Mouse (Mus musculus) hindbrain, embryonic 14.5 days (tissue): Measurements from ENCODE around the gene Pgm2l1. TPM values are rescaled to one million over a fixed set of nuclear protein-coding genes. Genes with fewer than 3 reads are reported as not detected.
A peak's percentile ranks its signal among the peaks of the same experiment; 100 is the strongest.

Experiments used
- ATAC-seq: fragments of 200-750 bp; cut with Nextera tagmentation; 2 replicates; pipeline ENCODE4 v1.8.0; 2017; ENCODE audit warnings: moderate number of reproducible peaks, mild to moderate bottlenecking, moderate TSS enrichment, moderate library complexity; ENCODE audit not compliant: low FRiP score
- DNase-seq: peaks from one replicate; pipeline ENCODE4 v3.0.0-alpha.2; 2015; ENCODE audit warnings: low spot score
- H3K27ac ChIP-seq: fragments of 300-500 bp; sonication (generic); 2 replicates; pipeline ENCODE4 v1.5.1; 2014; ENCODE audit warnings: mild to moderate bottlenecking, moderate library complexity
- H3K27me3 ChIP-seq: fragments of 300-500 bp; sonication (generic); 2 replicates; pipeline ENCODE4 v1.6.1; 2014; ENCODE audit warnings: mild to moderate bottlenecking, low read length, mixed read lengths; ENCODE audit not compliant: control insufficient read depth, insufficient read depth
- H3K36me3 ChIP-seq: fragments of 300-500 bp; sonication (generic); replicated peaks from 2 replicates; pipeline ENCODE4 v1.6.1; 2014; ENCODE audit not compliant: control insufficient read depth, insufficient read depth
- H3K4me1 ChIP-seq: fragments of 300-500 bp; sonication (generic); replicated peaks from 2 replicates; pipeline ENCODE4 v1.6.1; 2014; ENCODE audit warnings: antibody characterized with exemption, low read length, mixed read lengths; ENCODE audit not compliant: control insufficient read depth, insufficient read depth
- H3K4me2 ChIP-seq: fragments of 300-500 bp; sonication (generic); replicated peaks from 2 replicates; pipeline ENCODE4 v1.6.1; 2014; ENCODE audit warnings: mild to moderate bottlenecking, moderate library complexity
- H3K4me3 ChIP-seq: fragments of 300-500 bp; sonication (generic); replicated peaks from 2 replicates; pipeline ENCODE4 v1.5.1; 2014; ENCODE audit warnings: mild to moderate bottlenecking, low read length
- H3K9ac ChIP-seq: fragments of 300-500 bp; sonication (generic); 2 replicates; pipeline ENCODE4 v1.6.1; 2014
- H3K9me3 ChIP-seq: fragments of 300-500 bp; sonication (generic); 2 replicates; pipeline ENCODE4 v1.6.1; 2016; ENCODE audit warnings: low read length; ENCODE audit not compliant: control insufficient read depth
- WGBS: fragments of 180-500 bp; shearing (Covaris S2); extraction: QIAGEN DNeasy Blood & Tissue Kit; methylation state at CpG from one replicate; pipeline ENCODE4 v1.1.7; 2014; 5-methylcytosine and 5-hydroxymethylcytosine counted together
- polyA plus RNA-seq: library from polyadenylated mRNA; unstranded; fragments of >200 nt; fragmentation: Nextera tagmentation; extraction: Ambion mirVana; gene quantifications from 2 replicates; pipeline ENCODE4 v1.2.1, GENCODE M21; 2014

Gene Pgm2l1
- polyA plus RNA-seq, 1 experiment from 2014 or later = 29.1 TPM

- no peaks in the 10 kb centered on the region for H3K9me3 ChIP-seq
- no peak for ATAC-seq
- peaks cover 6% of the 10 kb centered on the region; the same call in 1 of the 2 replicates for H3K27me3 ChIP-seq
- WGBS = 26% methylated on average over 3 of the region's 3 CpGs
- no peak overlapping the region for H3K4me2 ChIP-seq
- no peak overlapping the region for H3K27ac ChIP-seq
- no peak overlapping the region for H3K9ac ChIP-seq
- H3K4me3 ChIP-seq = no peak overlapping the region
- no peaks in the 10 kb centered on the region for H3K36me3 ChIP-seq
- peaks cover 11% of the 10 kb centered on the region; the same call in 1 of the 2 replicates for H3K4me1 ChIP-seq
- no peak for DNase-seq
These were observed 54.4 kb downstream of the Pgm2l1 start for GRCm38 (mm10) chr7:100281596-100281995.

- Histone ChIP-seq H3K4me2 (no peak overlapping the region), H3K9me3 (no peaks in the 10 kb centered on the region), H3K4me1 (peaks cover 11% of the 10 kb centered on the region; the same call in 1 of the 2 replicates), H3K27me3 (peaks cover 6% of the 10 kb centered on the region; the same call in 1 of the 2 replicates), H3K4me3 (no peak overlapping the region), H3K27ac (no peak overlapping the region), H3K36me3 (no peaks in the 10 kb centered on the region), H3K9ac (no peak overlapping the region)
- WGBS = 13% methylated on average over 3 of the region's 3 CpGs
- ATAC-seq (no peak), DNase-seq (no peak)
These were observed 56.1 kb downstream of the Pgm2l1 start for GRCm38 (mm10) chr7:100283298-100283697.

- DNase-seq = peak; percentile 30
- WGBS = under 1% methylated on average over 35 of the region's 53 CpGs
- Histone ChIP-seq H3K27me3 (peaks cover 6% of the 10 kb centered on the region; the same call in 1 of the 2 replicates), H3K27ac (peak within 1 kb of the TSS; percentile 47; the same call in 1 of the 2 replicates), H3K9ac (peak within 1 kb of the TSS; percentile 72), H3K9me3 (no peaks in the 10 kb centered on the region), H3K4me1 (peaks cover 11% of the 10 kb centered on the region; the same call in 1 of the 2 replicates), H3K36me3 (no peaks in the 10 kb centered on the region), H3K4me2 (peak within 1 kb of the TSS; percentile 93), H3K4me3 (peak within 1 kb of the TSS; percentile 51)
- 0 out of 2 replicates have a peak, but pooled peaks have one; percentile 52 for ATAC-seq
These were observed 58.2 kb downstream of the Pgm2l1 start, which contains the start of gene P4ha3 for GRCm38 (mm10) chr7:100285383-100285782. Gene P4ha3 (plus strand): TSS chr7:100285520.

- H3K9ac ChIP-seq = no peak overlapping the region
- 29% methylated on average over 7 of the region's 7 CpGs for WGBS
- H3K27me3 ChIP-seq = peaks cover 6% of the 10 kb centered on the region; the same call in 1 of the 2 replicates
- ATAC-seq (peak; percentile 74; the same call in 1 of the 2 replicates), DNase-seq (peak; percentile 76)
- H3K36me3 ChIP-seq = no peaks in the 10 kb centered on the region
- peak overlapping the region; percentile 78 for H3K27ac ChIP-seq
- H3K4me1 ChIP-seq = peaks cover 11% of the 10 kb centered on the region; the same call in 1 of the 2 replicates
- peak overlapping the region; percentile 18 for H3K4me2 ChIP-seq
- no peaks in the 10 kb centered on the region for H3K9me3 ChIP-seq
- no peak overlapping the region for H3K4me3 ChIP-seq
These were observed 60.8 kb downstream of the Pgm2l1 start for GRCm38 (mm10) chr7:100287748-100288578.

- Histone ChIP-seq H3K9ac (no peak overlapping the region), H3K27ac (peak overlapping the region; percentile 78), H3K4me1 (peaks cover 11% of the 10 kb centered on the region; the same call in 1 of the 2 replicates), H3K36me3 (no peaks in the 10 kb centered on the region), H3K4me2 (peak overlapping the region; percentile 18), H3K9me3 (no peaks in the 10 kb centered on the region), H3K27me3 (peaks cover 6% of the 10 kb centered on the region; the same call in 1 of the 2 replicates), H3K4me3 (no peak overlapping the region)
- ATAC-seq = peak; percentile 25; the same call in 1 of the 2 replicates
- 45% methylated on average over 11 of the region's 11 CpGs for WGBS
- no peak for DNase-seq
These were observed 61.4 kb downstream of the Pgm2l1 start for GRCm38 (mm10) chr7:100288622-100289021.

GRCm38 (mm10) chr7:100293546-100293945 is 66.4 kb downstream of the Pgm2l1 start:
- 87% methylated on average over 8 of the region's 8 CpGs for WGBS
- Histone ChIP-seq H3K4me1 (no peaks in the 10 kb centered on the region), H3K36me3 (no peaks in the 10 kb centered on the region), H3K27me3 (no peaks in the 10 kb centered on the region), H3K27ac (no peak overlapping the region), H3K4me2 (no peak overlapping the region), H3K4me3 (no peak overlapping the region), H3K9ac (no peak overlapping the region), H3K9me3 (no peaks in the 10 kb centered on the region)
- ATAC-seq (no peak), DNase-seq (no peak)

GRCm38 (mm10) chr7:100295745-100296144 is 68.6 kb downstream of the Pgm2l1 start:
- ATAC-seq (no peak; the same call in 1 of the 2 replicates), DNase-seq (no peak)
- Histone ChIP-seq H3K9me3 (no peaks in the 10 kb centered on the region), H3K4me3 (no peak overlapping the region), H3K36me3 (no peaks in the 10 kb centered on the region), H3K27me3 (no peaks in the 10 kb centered on the region), H3K4me1 (no peaks in the 10 kb centered on the region; the same call in 1 of the 2 replicates), H3K9ac (no peak overlapping the region), H3K4me2 (no peak overlapping the region), H3K27ac (no peak overlapping the region)
- WGBS = 87% methylated on average over 2 of the region's 2 CpGs

- 78% methylated on average over 6 of the region's 6 CpGs for WGBS
These were observed 69.5 kb downstream of the Pgm2l1 start for GRCm38 (mm10) chr7:100296699-100297098.

GRCm38 (mm10) chr7:100298861-100299510 is 71.8 kb downstream of the Pgm2l1 start:
- Histone ChIP-seq H3K9me3 (no peaks in the 10 kb centered on the region), H3K4me2 (no peak overlapping the region), H3K36me3 (no peaks in the 10 kb centered on the region), H3K4me1 (no peaks in the 10 kb centered on the region; the same call in 1 of the 2 replicates), H3K27me3 (no peaks in the 10 kb centered on the region), H3K9ac (no peak overlapping the region), H3K27ac (no peak overlapping the region), H3K4me3 (no peak overlapping the region)
- WGBS = 74% methylated on average over 14 of the region's 14 CpGs
- ATAC-seq = no peak
- DNase-seq = no peak

More at GRCm38 (mm10) chr7:100296699-100297098, 69.5 kb downstream of the Pgm2l1 start:
- H3K9ac ChIP-seq = no peak overlapping the region
- no peaks in the 10 kb centered on the region for H3K27me3 ChIP-seq
- H3K9me3 ChIP-seq = no peaks in the 10 kb centered on the region
- ATAC-seq (no peak), DNase-seq (no peak)
- H3K4me1 ChIP-seq = no peaks in the 10 kb centered on the region; the same call in 1 of the 2 replicates
- no peak overlapping the region for H3K4me2 ChIP-seq
- no peak overlapping the region; the same call in 1 of the 2 replicates for H3K27ac ChIP-seq
- H3K4me3 ChIP-seq = no peak overlapping the region
- H3K36me3 ChIP-seq = no peaks in the 10 kb centered on the region
